Mouse (Mus musculus): ENCODE results near the gene Rai1.

Gene Rai1

GRCm38 (mm10) chr11:60220291-60220804, 115.5 kb downstream of the Rai1 start:
- DNase-seq (ENCODE audit: low read depth): peak; percentile 98

- DNase-seq (ENCODE audit: low read depth): no peak
Measured at GRCm38 (mm10) chr11:60221425-60221824, 116.6 kb downstream of the Rai1 start.

GRCm38 (mm10) chr11:60222085-60222468, 117.3 kb downstream of the Rai1 start:
- DNase-seq (ENCODE audit: low read depth): no peak

- DNase-seq (ENCODE audit: low read depth): peak; percentile 88
Measured at GRCm38 (mm10) chr11:60222469-60223236, 117.8 kb downstream of the Rai1 start, which contains the start of gene Srebf1. Gene Srebf1, minus strand, starts transcription at chr11:60222581.

- no peak for DNase-seq (ENCODE audit: low read depth)
Measured at GRCm38 (mm10) chr11:60224676-60225075, 119.9 kb downstream of the Rai1 start.

- no peak for DNase-seq (ENCODE audit: low read depth)
Measured at GRCm38 (mm10) chr11:60225874-60226273, 121.1 kb downstream of the Rai1 start.

- DNase-seq (ENCODE audit: low read depth): no peak
Measured at GRCm38 (mm10) chr11:60228525-60228924, 123.7 kb downstream of the Rai1 start.

- no peak for DNase-seq (ENCODE audit: low read depth)
Measured at GRCm38 (mm10) chr11:60229821-60230220, 125.0 kb downstream of the Rai1 start.

GRCm38 (mm10) chr11:60230512-60230911, 125.7 kb downstream of the Rai1 start:
- no peak for DNase-seq (ENCODE audit: low read depth)

- no peak for DNase-seq (ENCODE audit: low read depth)
Measured at GRCm38 (mm10) chr11:60231326-60231725, 126.5 kb downstream of the Rai1 start.

- peak; percentile 50 for DNase-seq (ENCODE audit: low read depth)
Measured at GRCm38 (mm10) chr11:60231951-60232350, 127.1 kb downstream of the Rai1 start.

- DNase-seq (ENCODE audit: low read depth): no peak
Measured at GRCm38 (mm10) chr11:60232441-60233058, 127.7 kb downstream of the Rai1 start.

GRCm38 (mm10) chr11:60233235-60233634, 128.4 kb downstream of the Rai1 start:
- DNase-seq (ENCODE audit: low read depth): no peak

- no peak for DNase-seq (ENCODE audit: low read depth)
Measured at GRCm38 (mm10) chr11:60235351-60235750, 130.5 kb downstream of the Rai1 start.

- DNase-seq (ENCODE audit: low read depth): no peak
Measured at GRCm38 (mm10) chr11:60240509-60240908, 135.7 kb downstream of the Rai1 start.

GRCm38 (mm10) chr11:60244503-60245143, 139.8 kb downstream of the Rai1 start:
- DNase-seq (ENCODE audit: low read depth): no peak

- DNase-seq (ENCODE audit: low read depth): no peak
Measured at GRCm38 (mm10) chr11:60246077-60246476, 141.3 kb downstream of the Rai1 start.

GRCm38 (mm10) chr11:60247753-60248550, 143.1 kb downstream of the Rai1 start:
- DNase-seq (ENCODE audit: low read depth): no peak
